Mouse (Mus musculus) liver, postnatal 0 days (tissue): ENCODE results near the gene Zfp871.

Experiments used
- CTCF ChIP-seq: sonication (generic); IDR thresholded peaks from 2 replicates; pipeline ENCODE4 v1.5.1; 2016; ENCODE audit warnings: antibody characterized with exemption, low read depth
- EP300 ChIP-seq: IDR thresholded peaks from 2 replicates; pipeline ENCODE4 v1.6.1; 2016; ENCODE audit warnings: antibody characterized with exemption, low read depth, mild to moderate bottlenecking

- no peak for TF ChIP-seq CTCF
- TF ChIP-seq EP300, result no peak
Measured at GRCm38 (mm10) chr17:32829540-32830417, 41.7 kb upstream of the Zfp871 start, which contains the start of gene Zfp799.
